Mouse (Mus musculus): ENCODE results near the gene Fndc1. TPM values are rescaled to one million over a fixed set of nuclear protein-coding genes. Genes with fewer than 3 reads are reported as not detected.

The Fndc1 gene
- polyA plus RNA-seq, 1 experiment from 2014 or later = 0.71 TPM

DNA sequence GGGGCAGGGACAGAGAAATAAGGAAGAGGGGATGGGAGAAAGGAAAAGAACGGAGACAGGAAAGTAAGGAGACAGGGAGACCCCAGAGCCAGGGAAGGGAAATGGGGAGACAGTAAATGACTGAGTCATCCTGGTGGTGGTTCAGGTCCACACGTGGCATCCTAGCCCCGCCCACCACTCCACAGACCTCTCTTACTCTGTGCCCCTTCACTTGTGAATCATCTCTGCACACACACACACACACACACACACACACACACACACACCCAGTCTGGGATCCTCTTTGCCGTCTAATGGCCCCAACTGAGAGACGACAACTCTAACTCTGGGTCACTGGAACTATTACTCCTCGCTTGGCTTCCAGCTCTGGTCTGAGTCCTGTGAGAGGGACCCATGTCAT lies 30.6 kb upstream of the Fndc1 start:
- no peak overlapping the region for H3K27ac ChIP-seq
- H3K4me2 ChIP-seq = no peak overlapping the region
- H3K4me1 ChIP-seq = no peaks in the 10 kb centered on the region
- H3K4me3 ChIP-seq = no peak overlapping the region
- ATAC-seq = no peak
- H3K9ac ChIP-seq = no peak overlapping the region
- H3K9me3 ChIP-seq (replicated peaks) = no peaks in the 10 kb centered on the region
- 98% methylated on average over 4 of the region's 6 CpGs for WGBS
- H3K36me3 ChIP-seq (ENCODE audit: poor library complexity, severe bottlenecking) = no peaks in the 10 kb centered on the region
- H3K27me3 ChIP-seq = no peaks in the 10 kb centered on the region

DNA sequence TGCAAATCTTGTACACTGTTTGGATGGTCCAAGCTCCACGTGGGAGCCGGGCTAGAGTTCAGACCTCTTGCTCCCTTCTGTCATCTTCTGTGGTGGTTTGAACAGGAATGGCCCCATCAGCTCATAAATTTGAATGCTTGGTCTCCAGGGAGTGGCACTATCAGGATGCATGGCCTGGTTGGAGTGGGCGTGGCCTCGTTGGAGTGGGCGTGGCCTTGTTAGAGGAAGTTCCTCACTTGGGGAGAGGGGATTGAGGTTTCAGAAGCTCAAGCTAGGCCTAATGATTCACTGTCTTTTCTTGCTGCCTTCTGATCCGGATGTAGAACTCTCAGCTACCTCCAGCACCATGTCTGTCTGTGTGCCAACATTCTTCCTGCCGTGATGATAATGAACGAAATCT lies 28.7 kb upstream of the Fndc1 start:
- H3K27ac ChIP-seq = no peak overlapping the region
- no peaks in the 10 kb centered on the region for H3K36me3 ChIP-seq (ENCODE audit: poor library complexity, severe bottlenecking)
- 72% methylated on average over 8 of the region's 8 CpGs for WGBS
- H3K4me3 ChIP-seq = no peak overlapping the region
- H3K4me2 ChIP-seq = no peak overlapping the region
- H3K9ac ChIP-seq = no peak overlapping the region
- H3K4me1 ChIP-seq = peaks cover 11% of the 10 kb centered on the region; the same call in 1 of the 2 replicates
- H3K27me3 ChIP-seq = no peaks in the 10 kb centered on the region
- no peaks in the 10 kb centered on the region for H3K9me3 ChIP-seq (replicated peaks)
- ATAC-seq = no peak

DNA sequence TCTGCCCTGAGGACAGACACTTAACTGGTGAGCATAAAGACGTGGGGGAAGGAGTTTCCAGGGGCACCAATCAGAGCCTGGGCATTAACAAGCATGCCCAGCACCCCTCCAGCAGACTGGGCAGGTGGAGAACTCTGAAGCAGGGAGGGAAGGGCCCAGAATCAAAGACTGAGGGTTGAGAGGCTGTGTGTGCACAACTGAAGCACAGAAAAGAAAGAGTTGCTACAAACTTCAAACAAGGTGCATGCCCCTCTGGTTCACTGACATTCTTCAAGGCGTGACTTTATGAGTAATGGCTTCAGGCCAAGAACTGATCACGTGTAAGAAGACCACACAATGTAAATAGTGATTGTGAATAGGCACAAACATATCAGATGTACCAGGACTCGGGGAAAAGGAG lies 24.9 kb upstream of the Fndc1 start:
- Histone ChIP-seq H3K4me3 (no peak overlapping the region), H3K27ac (no peak overlapping the region), H3K36me3 (ENCODE audit: poor library complexity, severe bottlenecking) (no peaks in the 10 kb centered on the region), H3K4me2 (no peak overlapping the region), H3K9ac (no peak overlapping the region), H3K9me3 (replicated peaks) (no peaks in the 10 kb centered on the region), H3K27me3 (no peaks in the 10 kb centered on the region), H3K4me1 (peaks cover 11% of the 10 kb centered on the region; the same call in 1 of the 2 replicates)
- 38% methylated on average over 4 of the region's 4 CpGs for WGBS
- ATAC-seq = no peak

DNA sequence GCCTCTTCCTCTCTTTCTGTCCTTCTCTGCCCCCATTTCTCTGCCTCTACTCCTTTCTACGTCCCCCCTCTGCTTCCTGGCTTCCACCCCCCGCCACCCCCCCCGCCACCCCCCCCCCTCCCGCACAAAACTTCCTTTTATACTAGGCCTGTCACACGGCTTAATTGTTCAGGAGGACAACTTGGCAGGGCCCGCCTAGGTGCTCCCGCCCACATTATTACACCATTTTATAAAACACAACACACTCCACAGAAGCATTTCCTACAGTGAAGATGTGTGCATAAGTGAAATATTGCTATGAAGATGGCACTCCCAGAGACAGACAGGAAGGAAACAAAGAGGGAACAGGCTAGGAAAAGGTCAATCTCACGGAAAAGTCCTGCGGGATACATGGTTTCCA lies 24.4 kb upstream of the Fndc1 start:
- H3K27ac ChIP-seq = no peak overlapping the region
- H3K4me1 ChIP-seq = peaks cover 11% of the 10 kb centered on the region; the same call in 1 of the 2 replicates
- no peak overlapping the region for H3K4me3 ChIP-seq
- 49% methylated on average over 9 of the region's 9 CpGs for WGBS
- no peaks in the 10 kb centered on the region for H3K27me3 ChIP-seq
- H3K36me3 ChIP-seq (ENCODE audit: poor library complexity, severe bottlenecking) = no peaks in the 10 kb centered on the region
- no peak for ATAC-seq
- no peak overlapping the region for H3K4me2 ChIP-seq
- H3K9me3 ChIP-seq (replicated peaks) = no peaks in the 10 kb centered on the region
- H3K9ac ChIP-seq = no peak overlapping the region

DNA sequence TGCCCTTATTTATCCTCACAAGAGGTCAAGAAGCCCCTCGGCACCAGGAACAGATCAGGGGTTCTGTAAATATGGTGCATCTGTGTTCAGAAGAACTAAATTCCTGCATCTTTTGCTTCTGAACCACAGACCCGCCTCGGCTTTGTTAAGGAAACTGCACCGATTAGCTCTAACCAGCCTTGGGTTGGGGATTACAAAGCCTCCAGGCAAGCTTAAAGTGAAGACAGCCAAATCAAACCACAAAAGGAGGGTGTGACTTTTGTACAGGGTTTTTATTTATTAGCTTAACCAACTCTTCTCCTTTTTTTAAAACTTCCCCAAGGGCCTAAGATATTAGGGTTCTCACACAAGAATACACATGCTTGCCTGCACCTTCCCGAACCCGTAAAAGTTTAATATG lies 23.1 kb upstream of the Fndc1 start:
- no peak overlapping the region for H3K4me2 ChIP-seq
- no peak overlapping the region for H3K4me3 ChIP-seq
- no peaks in the 10 kb centered on the region for H3K9me3 ChIP-seq (replicated peaks)
- no peaks in the 10 kb centered on the region for H3K36me3 ChIP-seq (ENCODE audit: poor library complexity, severe bottlenecking)
- H3K27me3 ChIP-seq = no peaks in the 10 kb centered on the region
- H3K4me1 ChIP-seq = peaks cover 11% of the 10 kb centered on the region; the same call in 1 of the 2 replicates
- no peak overlapping the region for H3K27ac ChIP-seq
- WGBS = 69% methylated on average over 6 of the region's 6 CpGs
- ATAC-seq = no peak
- no peak overlapping the region for H3K9ac ChIP-seq

DNA sequence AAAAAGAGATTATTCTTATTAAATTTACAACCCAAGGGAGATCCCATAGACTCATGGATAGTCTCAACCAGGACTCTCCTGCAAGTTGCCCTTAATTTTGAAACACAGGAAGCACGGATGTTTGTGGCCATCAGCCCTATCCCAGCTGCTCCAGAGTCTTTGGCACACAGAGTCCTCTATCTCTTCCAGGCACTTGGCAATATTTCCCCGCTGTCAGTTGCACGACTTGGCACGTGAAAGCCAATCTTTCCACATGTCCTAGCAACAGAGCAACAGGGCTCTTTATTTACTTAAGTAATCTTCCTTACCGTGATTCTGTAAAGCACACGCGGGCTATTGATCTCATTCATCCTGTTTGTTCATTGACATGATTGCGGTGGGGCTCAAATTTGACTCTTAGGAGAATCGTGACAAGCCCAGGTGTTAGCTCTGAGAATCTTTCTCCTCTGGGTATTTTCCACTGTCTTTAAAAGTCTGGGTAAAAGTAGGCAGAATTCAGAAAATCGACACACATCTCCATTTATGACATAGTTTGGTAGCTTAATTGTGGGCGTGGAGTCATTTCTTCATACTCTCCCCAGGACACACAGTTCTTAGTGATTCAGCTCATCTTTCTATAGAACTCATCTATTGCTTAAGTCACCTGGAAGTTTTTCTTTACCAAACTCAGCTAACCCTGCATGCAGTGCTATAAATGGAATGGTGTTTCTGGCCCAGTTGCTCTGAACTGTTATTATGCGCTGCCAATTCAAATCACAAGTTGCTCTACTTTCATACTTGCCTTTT lies 13.6 kb upstream of the Fndc1 start:
- Histone ChIP-seq H3K36me3 (ENCODE audit: poor library complexity, severe bottlenecking) (no peaks in the 10 kb centered on the region), H3K27me3 (no peaks in the 10 kb centered on the region), H3K4me3 (no peak overlapping the region), H3K4me1 (no peaks in the 10 kb centered on the region), H3K27ac (no peak overlapping the region), H3K9ac (no peak overlapping the region), H3K4me2 (no peak overlapping the region), H3K9me3 (replicated peaks) (peaks cover 5% of the 10 kb centered on the region; the same call in 1 of the 2 replicates)
- ATAC-seq = no peak
- WGBS = 78% methylated on average over 12 of the region's 12 CpGs

DNA sequence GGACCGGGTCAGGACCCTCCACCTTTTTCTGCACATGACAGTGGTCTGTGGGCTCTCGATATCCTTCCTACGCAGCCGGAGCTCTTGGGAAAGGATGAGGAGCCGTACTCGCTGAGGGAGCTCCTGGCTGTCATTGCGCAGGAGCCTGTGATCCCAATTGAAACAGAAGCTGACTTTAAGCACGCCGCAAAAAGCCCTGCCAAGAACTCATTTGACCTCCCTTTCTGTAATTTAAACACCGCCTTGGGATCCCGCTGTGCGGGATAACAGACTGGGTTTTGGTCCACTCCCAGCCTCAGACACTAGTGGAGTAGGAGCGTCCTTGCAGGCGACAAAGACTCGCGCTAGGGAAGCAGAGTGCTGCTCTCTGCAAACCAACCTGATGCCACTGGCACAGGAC lies 484 bp upstream of the Fndc1 start:
- Histone ChIP-seq H3K4me3 (peak overlapping the region; percentile 55), H3K27me3 (peaks cover 48% of the 10 kb centered on the region), H3K36me3 (ENCODE audit: poor library complexity, severe bottlenecking) (no peaks in the 10 kb centered on the region), H3K4me1 (peaks cover 11% of the 10 kb centered on the region; the same call in 1 of the 2 replicates), H3K9ac (peak overlapping the region; percentile 64), H3K27ac (no peak overlapping the region), H3K4me2 (peak overlapping the region; percentile 98), H3K9me3 (replicated peaks) (no peaks in the 10 kb centered on the region)
- WGBS = 5% methylated on average over 16 of the region's 16 CpGs
- ATAC-seq = no peak

DNA sequence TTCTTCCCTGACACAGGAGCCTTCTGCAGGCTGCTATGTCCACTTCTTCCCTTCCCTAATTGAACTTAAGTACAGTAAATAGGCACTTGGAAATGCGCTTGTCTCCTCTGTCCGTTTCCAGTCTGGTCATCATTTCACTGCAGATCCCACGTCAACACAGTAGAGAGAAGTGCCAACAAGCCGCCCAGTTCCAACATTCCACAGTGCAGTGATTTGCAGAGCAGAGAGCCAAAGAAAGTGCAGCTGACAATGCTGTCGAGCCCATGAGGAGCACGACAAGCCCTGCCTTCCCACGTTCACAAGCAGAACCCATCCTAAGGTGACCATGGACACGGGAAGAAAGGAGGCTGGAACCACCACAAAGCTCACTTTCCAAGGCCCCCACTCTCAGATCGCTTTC lies 1.7 kb downstream of the Fndc1 start:
- 73% methylated on average over 9 of the region's 9 CpGs for WGBS
- Histone ChIP-seq H3K27me3 (peaks cover 49% of the 10 kb centered on the region), H3K4me2 (no peak overlapping the region), H3K4me3 (no peak overlapping the region), H3K27ac (no peak overlapping the region), H3K36me3 (ENCODE audit: poor library complexity, severe bottlenecking) (no peaks in the 10 kb centered on the region), H3K4me1 (peaks cover 11% of the 10 kb centered on the region; the same call in 1 of the 2 replicates), H3K9ac (no peak overlapping the region), H3K9me3 (replicated peaks) (no peaks in the 10 kb centered on the region)
- ATAC-seq = no peak

DNA sequence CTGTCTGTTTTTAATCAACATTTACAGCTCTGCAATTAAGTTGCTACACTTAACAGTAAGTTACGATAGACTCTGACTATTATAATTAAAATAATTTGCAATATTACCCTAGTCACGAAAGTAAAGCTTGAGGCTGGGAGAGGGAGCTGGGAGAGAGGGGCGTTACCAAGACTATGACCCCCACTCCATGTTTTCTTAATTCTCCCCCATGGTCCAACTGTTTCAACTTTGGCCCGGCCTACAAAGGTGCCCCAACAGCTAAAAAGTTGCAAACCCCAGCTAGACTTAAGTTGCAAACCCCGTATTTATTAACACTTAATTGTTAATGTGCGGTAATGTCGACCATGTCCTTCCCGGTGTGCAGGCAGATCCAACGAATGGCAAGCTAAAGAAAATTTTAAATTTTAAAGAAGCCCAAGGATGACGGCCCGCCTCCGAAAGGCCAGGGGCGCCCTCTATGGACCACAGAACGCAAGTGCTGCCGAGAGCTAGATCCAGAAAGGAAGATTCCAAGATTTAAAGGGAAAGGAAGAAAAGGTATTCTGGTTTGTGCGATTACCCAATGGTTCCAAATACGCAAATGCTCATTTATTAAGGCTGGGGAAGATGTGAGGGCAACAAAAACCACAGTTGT lies 5.4 kb downstream of the Fndc1 start:
- Histone ChIP-seq H3K27me3 (peaks cover 27% of the 10 kb centered on the region), H3K9ac (no peak overlapping the region), H3K4me2 (no peak overlapping the region), H3K27ac (no peak overlapping the region), H3K4me3 (no peak overlapping the region), H3K9me3 (replicated peaks) (no peaks in the 10 kb centered on the region), H3K4me1 (peaks cover 1% of the 10 kb centered on the region; the same call in 1 of the 2 replicates), H3K36me3 (ENCODE audit: poor library complexity, severe bottlenecking) (no peaks in the 10 kb centered on the region)
- ATAC-seq = no peak
- 32% methylated on average over 17 of the region's 17 CpGs for WGBS

DNA sequence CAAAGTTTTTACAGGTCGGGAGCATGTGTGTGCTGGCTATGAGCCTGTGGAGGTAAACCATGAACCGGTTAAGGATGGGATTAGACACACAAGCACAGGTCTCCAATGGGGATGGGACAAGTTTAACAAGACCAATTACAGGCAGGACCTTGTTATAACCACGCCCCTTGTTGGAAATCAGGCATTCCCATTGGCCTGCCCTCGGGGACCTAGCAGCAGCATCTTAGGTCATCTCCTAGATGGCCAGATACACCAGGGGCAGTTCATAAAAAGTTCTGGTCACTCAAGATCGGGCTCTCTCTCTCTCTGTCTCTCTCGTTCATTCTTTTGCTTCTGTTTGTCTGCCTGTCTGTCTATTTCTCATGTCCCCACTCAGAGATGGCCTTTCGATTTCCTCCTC lies 6.9 kb downstream of the Fndc1 start:
- Histone ChIP-seq H3K27me3 (peaks cover 12% of the 10 kb centered on the region), H3K4me1 (no peaks in the 10 kb centered on the region), H3K36me3 (ENCODE audit: poor library complexity, severe bottlenecking) (no peaks in the 10 kb centered on the region), H3K9me3 (replicated peaks) (no peaks in the 10 kb centered on the region), H3K4me2 (no peak overlapping the region), H3K4me3 (no peak overlapping the region), H3K9ac (no peak overlapping the region), H3K27ac (no peak overlapping the region)
- no peak for ATAC-seq
- WGBS = 83% methylated on average over 7 of the region's 7 CpGs

DNA sequence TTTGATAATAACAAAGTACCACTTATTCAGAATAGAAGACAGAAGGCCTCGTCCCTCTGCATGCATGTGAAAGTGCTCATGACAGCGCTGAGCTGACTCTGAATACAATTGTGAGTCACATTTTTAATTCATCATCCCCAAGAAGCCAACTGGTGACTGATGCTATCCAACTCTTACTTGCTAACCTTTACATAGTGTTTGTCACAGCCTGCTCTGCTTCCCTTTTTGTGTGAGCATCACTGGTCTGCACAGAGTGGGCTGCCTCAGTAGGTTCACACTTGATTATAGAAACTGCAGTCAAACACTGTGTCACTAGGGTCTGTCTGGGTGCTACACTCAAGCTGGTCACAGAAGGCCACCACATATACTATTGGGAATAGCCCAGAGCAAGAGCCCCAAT lies 10.5 kb downstream of the Fndc1 start:
- H3K4me3 ChIP-seq = no peak overlapping the region
- H3K27me3 ChIP-seq = no peaks in the 10 kb centered on the region
- H3K4me1 ChIP-seq = no peaks in the 10 kb centered on the region
- H3K9me3 ChIP-seq (replicated peaks) = no peaks in the 10 kb centered on the region
- ATAC-seq = no peak
- H3K27ac ChIP-seq = no peak overlapping the region
- no peak overlapping the region for H3K4me2 ChIP-seq
- 79% methylated on average over 2 of the region's 2 CpGs for WGBS
- no peaks in the 10 kb centered on the region for H3K36me3 ChIP-seq (ENCODE audit: poor library complexity, severe bottlenecking)
- no peak overlapping the region for H3K9ac ChIP-seq

DNA sequence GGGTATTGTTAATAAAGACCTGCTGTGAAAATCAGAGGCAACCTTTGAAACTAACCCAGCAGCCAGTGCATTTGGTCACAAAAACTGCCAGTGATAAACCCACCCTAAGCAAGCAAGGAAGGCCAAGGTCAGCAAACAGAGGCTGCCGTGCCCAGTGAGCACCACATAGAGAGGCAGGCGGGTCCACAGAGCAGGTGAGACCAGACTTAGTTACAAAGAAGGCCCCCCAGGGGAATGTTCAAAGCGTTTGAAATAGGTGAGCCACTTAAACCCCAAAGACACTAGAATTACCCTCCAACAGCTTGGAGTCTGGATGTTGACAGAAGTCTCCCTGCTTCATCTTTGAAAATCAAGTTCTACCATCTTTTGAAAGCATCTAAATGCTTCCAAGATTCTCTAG lies 12.7 kb downstream of the Fndc1 start:
- Histone ChIP-seq H3K27ac (no peak overlapping the region), H3K27me3 (no peaks in the 10 kb centered on the region), H3K4me2 (no peak overlapping the region), H3K36me3 (ENCODE audit: poor library complexity, severe bottlenecking) (no peaks in the 10 kb centered on the region), H3K9ac (no peak overlapping the region), H3K9me3 (replicated peaks) (no peaks in the 10 kb centered on the region), H3K4me1 (no peaks in the 10 kb centered on the region), H3K4me3 (no peak overlapping the region)
- 58% methylated on average over 3 of the region's 3 CpGs for WGBS
- ATAC-seq = no peak

Data from forebrain, embryonic 13.5 days (tissue).